Mouse (Mus musculus) heart, postnatal 0 days (tissue): ENCODE results near the gene Tmprss4.

Experiments
- CTCF ChIP-seq: IDR thresholded peaks from 2 replicates; pipeline ENCODE4 v1.5.1; 2016; ENCODE audit warnings: antibody characterized with exemption, control low read depth, low read depth
- EP300 ChIP-seq: IDR thresholded peaks from 2 replicates; pipeline ENCODE4 v1.6.1; 2016; ENCODE audit warnings: antibody characterized with exemption, low read depth

DNA sequence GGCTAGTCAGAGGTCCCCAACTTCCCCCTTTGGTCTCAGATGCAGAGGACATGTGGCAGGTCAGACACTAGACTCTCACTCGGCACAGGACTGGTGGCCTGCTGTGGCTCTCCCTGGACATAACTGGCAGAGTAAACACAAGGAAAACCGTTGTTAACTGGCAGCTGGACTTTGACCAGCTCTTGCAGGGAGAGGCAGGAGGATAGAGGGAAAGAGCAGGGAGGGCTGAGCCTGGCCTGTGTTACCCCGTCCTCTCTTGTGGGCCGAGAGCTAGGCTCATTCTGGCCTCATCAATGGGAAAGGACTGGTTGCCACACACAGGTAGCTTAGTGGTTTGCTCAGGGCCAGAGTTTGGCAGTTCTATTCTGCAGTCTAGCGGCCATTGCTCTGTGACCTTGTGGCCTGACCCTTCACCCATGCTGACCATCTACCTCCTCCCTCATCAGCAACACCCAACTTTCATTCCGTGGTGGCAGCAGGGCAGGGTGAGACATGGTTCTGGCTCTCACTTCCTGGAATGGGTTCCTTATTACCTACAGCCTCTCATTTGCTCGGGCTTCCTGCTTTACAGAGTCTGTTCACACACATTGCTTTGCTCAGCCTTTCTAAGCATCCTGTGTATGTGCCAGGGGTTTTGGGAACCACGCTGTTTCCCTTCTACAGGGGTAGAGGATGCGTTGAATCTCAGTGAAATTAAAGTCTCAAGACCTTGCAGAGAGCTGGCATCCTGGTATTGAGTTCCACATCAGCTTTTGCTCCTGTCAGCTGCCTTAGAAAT lies 1.7 kb downstream of the Tmprss4 start:
- TF ChIP-seq CTCF, result no peak
- TF ChIP-seq EP300, result no peak
